In genomic region chr3:21993961-21994360, GRCm38 (mm10) we compare ENCODE assay signal across 19 mouse cellular contexts.
"Had no signal": no experiment of that assay in that cellular context is flagged by ENCODE, and none has a peak within 500 bp of the region (broad histone marks: within the 10 kb centered on the region; RNA-seq: fewer than 3 reads in every experiment).

No protein-coding gene starts in this region.

- H3K9ac ChIP-seq: kidney, embryonic 15.5 days; limb, embryonic 12.5 days; limb, embryonic 15.5 days; liver, embryonic 12.5 days; liver, embryonic 15.5 days; midbrain, embryonic 13.5 days had no signal

- H3K4me3 ChIP-seq: kidney, embryonic 15.5 days; limb, embryonic 12.5 days; limb, embryonic 15.5 days; liver, embryonic 12.5 days; liver, embryonic 15.5 days; midbrain, embryonic 13.5 days; myocyte had no signal

- H3K4me1 ChIP-seq: limb, embryonic 15.5 days; midbrain, embryonic 13.5 days had no signal

- H3K36me3 ChIP-seq: kidney, embryonic 15.5 days; limb, embryonic 12.5 days; limb, embryonic 15.5 days; liver, embryonic 12.5 days; liver, embryonic 15.5 days; midbrain, embryonic 13.5 days had no signal

- H3K27ac ChIP-seq: kidney, embryonic 15.5 days; limb, embryonic 12.5 days; limb, embryonic 15.5 days; liver, embryonic 12.5 days; liver, embryonic 15.5 days; midbrain, embryonic 13.5 days; stomach, postnatal 0 days had no signal

- H3K27me3 ChIP-seq: kidney, embryonic 15.5 days; limb, embryonic 12.5 days; limb, embryonic 15.5 days; liver, embryonic 12.5 days; liver, embryonic 15.5 days; midbrain, embryonic 13.5 days had no signal

- ATAC-seq: liver, embryonic 12.5 days; midbrain, embryonic 13.5 days; midbrain, embryonic 16.5 days had no signal

- H3K4me2 ChIP-seq: kidney, embryonic 15.5 days; limb, embryonic 12.5 days; limb, embryonic 15.5 days; liver, embryonic 12.5 days; liver, embryonic 15.5 days; midbrain, embryonic 13.5 days had no signal

- H3K9me3 ChIP-seq: limb, embryonic 12.5 days; limb, embryonic 15.5 days; liver, embryonic 12.5 days; liver, embryonic 15.5 days; midbrain, embryonic 13.5 days had no signal

- DNase-seq: kidney, adult 8-10 months; kidney, postnatal 14 days; kidney, postnatal 4 days; left cerebral cortex, postnatal 4 days; lung, adult 2 months; lung, postnatal 14 days; lung, postnatal 4 days; thymus, adult 2 months; thymus, postnatal 14 days; thymus, postnatal 4 days had no signal
